Mouse (Mus musculus) neural tube, embryonic 13.5 days (tissue): ENCODE results near the gene Col4a4. TPM values are rescaled to one million over a fixed set of nuclear protein-coding genes. Genes with fewer than 3 reads are reported as not detected.

ENCODE experiments used
- polyA plus RNA-seq: library from polyadenylated mRNA; unstranded; fragments of >200 nt; fragmentation: Nextera tagmentation; extraction: Ambion mirVana; gene quantifications from 2 replicates; pipeline ENCODE4 v1.2.1, GENCODE M21; 2015

Col4a4 gene
- polyA plus RNA-seq, 1 experiment from 2014 or later: 0.24 TPM

Other genes starting within 250 kb of the Col4a4 start
- 0.25 and 0.27 TPM in 2 replicates for gene Col4a3, start 72 bp upstream of the Col4a4 start, polyA plus RNA-seq
- gene Mff, start 138.0 kb upstream of the Col4a4 start, polyA plus RNA-seq: 360 TPM in 2 replicates
- 0.13 and 0.19 TPM in 2 replicates for gene Tm4sf20, start 181.6 kb upstream of the Col4a4 start, polyA plus RNA-seq
- not detected in 2 replicates for gene Gm47791, start 184.4 kb upstream of the Col4a4 start, polyA plus RNA-seq